Mouse (Mus musculus) midbrain, embryonic 13.5 days (tissue): Measurements from ENCODE around the gene St6galnac4. TPM values are rescaled to one million over a fixed set of nuclear protein-coding genes. Genes with fewer than 3 reads are reported as not detected.
A peak's percentile ranks its signal among the peaks of the same experiment; 100 is the strongest.

Source experiments
- ATAC-seq: fragments of 200-750 bp; cut with Nextera tagmentation; 2 replicates; pipeline ENCODE4 v1.8.0; 2017; ENCODE audit warnings: mild to moderate bottlenecking, moderate TSS enrichment, moderate library complexity
- H3K27ac ChIP-seq: fragments of 300-500 bp; sonication (generic); 2 replicates; pipeline ENCODE4 v1.5.1; 2015; ENCODE audit warnings: inconsistent platforms, mild to moderate bottlenecking, moderate library complexity
- H3K27me3 ChIP-seq: fragments of 300-500 bp; sonication (generic); 2 replicates; pipeline ENCODE4 v1.6.1; 2015; ENCODE audit warnings: mild to moderate bottlenecking, inconsistent platforms
- H3K36me3 ChIP-seq: fragments of 300-500 bp; sonication (generic); 2 replicates; pipeline ENCODE4 v1.6.1; 2015; ENCODE audit warnings: mild to moderate bottlenecking, inconsistent platforms
- H3K4me1 ChIP-seq: fragments of 300-500 bp; sonication (generic); replicated peaks from 2 replicates; pipeline ENCODE4 v1.6.1; 2015; ENCODE audit warnings: inconsistent platforms
- H3K4me2 ChIP-seq: fragments of 300-500 bp; sonication (generic); replicated peaks from 2 replicates; pipeline ENCODE4 v1.6.1; 2015; ENCODE audit warnings: moderate library complexity, mild to moderate bottlenecking, inconsistent platforms
- H3K4me3 ChIP-seq: fragments of 300-500 bp; sonication (generic); replicated peaks from 2 replicates; pipeline ENCODE4 v1.5.1; 2015; ENCODE audit warnings: mild to moderate bottlenecking, inconsistent platforms
- H3K9ac ChIP-seq: fragments of 300-500 bp; sonication (generic); replicated peaks from 2 replicates; pipeline ENCODE4 v1.6.1; 2015; ENCODE audit warnings: mild to moderate bottlenecking, inconsistent platforms
- H3K9me3 ChIP-seq: fragments of 300-500 bp; sonication (generic); 2 replicates; pipeline ENCODE4 v1.6.1; 2016; ENCODE audit warnings: mild to moderate bottlenecking, inconsistent platforms
- WGBS: fragments of 180-500 bp; shearing (Covaris S2); methylation state at CpG from one replicate; pipeline ENCODE4 v1.1.7; 2015; 5-methylcytosine and 5-hydroxymethylcytosine counted together
- polyA plus RNA-seq: library from polyadenylated mRNA; unstranded; fragments of >200 nt; fragmentation: Nextera tagmentation; extraction: Ambion mirVana; gene quantifications from 2 replicates; pipeline ENCODE4 v1.2.1, GENCODE M21; 2015

The St6galnac4 gene
- polyA plus RNA-seq, 1 experiment from 2014 or later = 16.3 TPM

- Histone ChIP-seq H3K4me3 (no peak overlapping the region), H3K27me3 (0 out of 2 replicates have a peak, but pooled peaks cover under 1% of the 10 kb centered on the region), H3K4me1 (peaks cover 20% of the 10 kb centered on the region), H3K9ac (no peak overlapping the region), H3K36me3 (peaks cover 14% of the 10 kb centered on the region), H3K9me3 (no peaks in the 10 kb centered on the region), H3K27ac (no peak overlapping the region), H3K4me2 (no peak overlapping the region)
- no peak for ATAC-seq
- 81% methylated on average over 10 of the region's 10 CpGs for WGBS
These were observed 3.3 kb downstream of the St6galnac4 start for GRCm38 (mm10) chr2:32590224-32590623.

GRCm38 (mm10) chr2:32591249-32591648 lies 4.4 kb downstream of the St6galnac4 start:
- ATAC-seq = no peak
- H3K9ac ChIP-seq = no peak overlapping the region
- H3K36me3 ChIP-seq = peaks cover 19% of the 10 kb centered on the region
- H3K4me3 ChIP-seq = no peak overlapping the region
- 82% methylated on average over 6 of the region's 6 CpGs for WGBS
- H3K27ac ChIP-seq = no peak overlapping the region
- H3K27me3 ChIP-seq = no peaks in the 10 kb centered on the region
- H3K4me2 ChIP-seq = no peak overlapping the region
- no peaks in the 10 kb centered on the region for H3K9me3 ChIP-seq
- H3K4me1 ChIP-seq = peaks cover 20% of the 10 kb centered on the region

GRCm38 (mm10) chr2:32596725-32597124 lies 9.8 kb downstream of the St6galnac4 start:
- no peak for ATAC-seq
- no peak overlapping the region for H3K4me3 ChIP-seq
- H3K36me3 ChIP-seq = peaks cover 25% of the 10 kb centered on the region
- no peaks in the 10 kb centered on the region; the same call in 1 of the 2 replicates for H3K4me1 ChIP-seq
- no peaks in the 10 kb centered on the region for H3K9me3 ChIP-seq
- no peak overlapping the region for H3K27ac ChIP-seq
- WGBS = 78% methylated on average over 13 of the region's 13 CpGs
- H3K9ac ChIP-seq = no peak overlapping the region
- no peaks in the 10 kb centered on the region for H3K27me3 ChIP-seq
- no peak overlapping the region for H3K4me2 ChIP-seq

- Histone ChIP-seq H3K9me3 (no peaks in the 10 kb centered on the region), H3K4me2 (no peak overlapping the region), H3K27me3 (no peaks in the 10 kb centered on the region), H3K9ac (no peak overlapping the region), H3K27ac (no peak overlapping the region), H3K36me3 (peaks cover 25% of the 10 kb centered on the region), H3K4me1 (no peaks in the 10 kb centered on the region; the same call in 1 of the 2 replicates), H3K4me3 (no peak overlapping the region)
- WGBS = 93% methylated on average over 5 of the region's 5 CpGs
- ATAC-seq = no peak
These were observed 10.4 kb downstream of the St6galnac4 start for GRCm38 (mm10) chr2:32597248-32597647.

- no peak for ATAC-seq
- 86% methylated on average over 5 of the region's 5 CpGs for WGBS
These were observed 10.8 kb downstream of the St6galnac4 start for GRCm38 (mm10) chr2:32597699-32598098.

GRCm38 (mm10) chr2:32598506-32598905 lies 11.6 kb downstream of the St6galnac4 start:
- no peaks in the 10 kb centered on the region for H3K27me3 ChIP-seq
- H3K9me3 ChIP-seq = no peaks in the 10 kb centered on the region
- no peak overlapping the region for H3K27ac ChIP-seq
- H3K9ac ChIP-seq = no peak overlapping the region
- no peak overlapping the region for H3K4me2 ChIP-seq
- H3K36me3 ChIP-seq = peaks cover 25% of the 10 kb centered on the region
- no peak for ATAC-seq
- H3K4me1 ChIP-seq = no peaks in the 10 kb centered on the region; the same call in 1 of the 2 replicates
- WGBS = 90% methylated on average over 8 of the region's 8 CpGs
- no peak overlapping the region for H3K4me3 ChIP-seq

More at GRCm38 (mm10) chr2:32597699-32598098, 10.8 kb downstream of the St6galnac4 start:
- Histone ChIP-seq H3K4me2 (no peak overlapping the region), H3K36me3 (peaks cover 25% of the 10 kb centered on the region), H3K27me3 (no peaks in the 10 kb centered on the region), H3K4me3 (no peak overlapping the region), H3K27ac (no peak overlapping the region), H3K9me3 (no peaks in the 10 kb centered on the region), H3K9ac (no peak overlapping the region), H3K4me1 (no peaks in the 10 kb centered on the region; the same call in 1 of the 2 replicates)

GRCm38 (mm10) chr2:32599409-32599808 lies 12.5 kb downstream of the St6galnac4 start, which contains the start of gene St6galnac6:
TSS of gene St6galnac6 (plus strand) at chr2:32599709.
- Histone ChIP-seq H3K4me1 (no peaks in the 10 kb centered on the region; the same call in 1 of the 2 replicates), H3K4me2 (no peak within 1 kb of the TSS), H3K27me3 (no peaks in the 10 kb centered on the region), H3K9me3 (no peaks in the 10 kb centered on the region), H3K36me3 (peaks cover 18% of the 10 kb centered on the region), H3K9ac (no peak within 1 kb of the TSS), H3K27ac (no peak within 1 kb of the TSS), H3K4me3 (no peak within 1 kb of the TSS)
- 98% methylated on average over 3 of the region's 3 CpGs for WGBS
- no peak for ATAC-seq

- Histone ChIP-seq H3K27ac (no peak overlapping the region), H3K9ac (0 out of 2 replicates have a peak overlapping the region, but pooled peaks have one; percentile 20), H3K9me3 (no peaks in the 10 kb centered on the region), H3K4me1 (no peaks in the 10 kb centered on the region; the same call in 1 of the 2 replicates), H3K27me3 (no peaks in the 10 kb centered on the region), H3K4me2 (no peak overlapping the region), H3K36me3 (peaks cover 5% of the 10 kb centered on the region; the same call in 1 of the 2 replicates), H3K4me3 (no peak overlapping the region)
- peak; percentile 62 for ATAC-seq
- WGBS = 43% methylated on average over 8 of the region's 8 CpGs
These were observed 14.6 kb downstream of the St6galnac4 start for GRCm38 (mm10) chr2:32601417-32602065.

- H3K4me1 ChIP-seq = peaks cover 7% of the 10 kb centered on the region
- H3K27me3 ChIP-seq = 0 out of 2 replicates have a peak, but pooled peaks cover 4% of the 10 kb centered on the region
- H3K36me3 ChIP-seq = peaks cover 2% of the 10 kb centered on the region; the same call in 1 of the 2 replicates
- H3K9ac ChIP-seq = no peak overlapping the region
- no peaks in the 10 kb centered on the region for H3K9me3 ChIP-seq
- under 1% methylated on average over 11 of the region's 11 CpGs for WGBS
- H3K27ac ChIP-seq = no peak overlapping the region
- H3K4me3 ChIP-seq = no peak overlapping the region
- ATAC-seq = no peak
- peak overlapping the region; percentile 11 for H3K4me2 ChIP-seq
These were observed 15.7 kb downstream of the St6galnac4 start for GRCm38 (mm10) chr2:32602600-32603054.

- peaks cover 7% of the 10 kb centered on the region; the same call in 1 of the 2 replicates for H3K27me3 ChIP-seq
- no peak overlapping the region for H3K4me3 ChIP-seq
- peaks cover 20% of the 10 kb centered on the region for H3K4me1 ChIP-seq
- no peaks in the 10 kb centered on the region for H3K9me3 ChIP-seq
- whole genome bisulfite sequencing = 50% methylated on average over 10 of the region's 10 CpGs
- H3K9ac ChIP-seq = no peak overlapping the region
- H3K4me2 ChIP-seq = no peak overlapping the region
- ATAC-seq = no peak
- no peaks in the 10 kb centered on the region for H3K36me3 ChIP-seq
- H3K27ac ChIP-seq = no peak overlapping the region
These were observed 17.7 kb downstream of the St6galnac4 start for GRCm38 (mm10) chr2:32604631-32605030.

GRCm38 (mm10) chr2:32606161-32607142 lies 19.6 kb downstream of the St6galnac4 start:
- H3K9me3 ChIP-seq = no peaks in the 10 kb centered on the region
- peak; percentile 80 for ATAC-seq
- H3K27ac ChIP-seq = no peak overlapping the region
- H3K4me1 ChIP-seq = peaks cover 26% of the 10 kb centered on the region
- H3K4me3 ChIP-seq = peak overlapping the region; percentile 67
- 15% methylated on average over 37 of the region's 55 CpGs for WGBS
- no peaks in the 10 kb centered on the region for H3K36me3 ChIP-seq
- peak overlapping the region; percentile 84 for H3K9ac ChIP-seq
- H3K27me3 ChIP-seq = peaks cover 7% of the 10 kb centered on the region; the same call in 1 of the 2 replicates
- peak overlapping the region; percentile 91 for H3K4me2 ChIP-seq
